Mouse (Mus musculus) embryonic facial prominence, embryonic 11.5 days (tissue): ENCODE measurements around the gene Tacc2. TPM values are rescaled to one million over a fixed set of nuclear protein-coding genes. Genes with fewer than 3 reads are reported as not detected.

Experiments used
- ATAC-seq: fragments of 200-750 bp; cut with Nextera tagmentation; replicated peaks from 2 replicates; pipeline ENCODE4 v1.8.0; 2017; ENCODE audit warnings: low read depth; ENCODE audit not compliant: insufficient number of reproducible peaks, low FRiP score, low TSS enrichment
- DNase-seq: peaks from one replicate; pipeline ENCODE4 v3.0.0-alpha.2; 2015; ENCODE audit warnings: low spot score
- H3K27ac ChIP-seq: fragments of 300-500 bp; sonication (generic); replicated peaks from 2 replicates; pipeline ENCODE4 v1.5.1; 2014; ENCODE audit warnings: mild to moderate bottlenecking, low read depth, low read length, control low read depth
- H3K27me3 ChIP-seq: fragments of 300-500 bp; sonication (generic); 2 replicates; pipeline ENCODE4 v1.6.1; 2014; ENCODE audit warnings: mild to moderate bottlenecking, low read length, moderate library complexity, mixed read lengths; ENCODE audit not compliant: control insufficient read depth, insufficient read depth
- H3K36me3 ChIP-seq: fragments of 300-500 bp; sonication (generic); replicated peaks from 2 replicates; pipeline ENCODE4 v1.6.1; 2014; ENCODE audit warnings: low read depth, mild to moderate bottlenecking, low read length, moderate library complexity, mixed read lengths; ENCODE audit not compliant: control insufficient read depth, insufficient read depth
- H3K4me1 ChIP-seq: fragments of 300-500 bp; sonication (generic); 2 replicates; pipeline ENCODE4 v1.6.1; 2014; ENCODE audit warnings: low read length, mixed read lengths; ENCODE audit not compliant: control insufficient read depth, insufficient read depth
- H3K4me2 ChIP-seq: fragments of 300-500 bp; sonication (generic); 2 replicates; pipeline ENCODE4 v1.6.1; 2014; ENCODE audit warnings: low read depth, mild to moderate bottlenecking, control low read depth, low read length, moderate library complexity
- H3K4me3 ChIP-seq: fragments of 300-500 bp; sonication (generic); 2 replicates; pipeline ENCODE4 v1.5.1; 2014; ENCODE audit warnings: low read depth, low read length, control low read depth
- H3K9ac ChIP-seq: fragments of 300-500 bp; sonication (generic); replicated peaks from 2 replicates; pipeline ENCODE4 v1.6.1; 2014; ENCODE audit warnings: mild to moderate bottlenecking, control low read depth, low read length
- H3K9me3 ChIP-seq: fragments of 300-500 bp; sonication (generic); replicated peaks from 2 replicates; pipeline ENCODE4 v1.6.1; 2016; ENCODE audit warnings: mild to moderate bottlenecking, low read length, inconsistent platforms, mixed read lengths; ENCODE audit not compliant: control insufficient read depth
- WGBS: fragments of 180-500 bp; shearing (Covaris S2); extraction: QIAGEN DNeasy Blood & Tissue Kit; methylation state at CpG from one replicate; pipeline ENCODE4 v1.1.7; 2014; 5-methylcytosine and 5-hydroxymethylcytosine counted together
- polyA plus RNA-seq: library from polyadenylated mRNA; unstranded; fragments of >200 nt; fragmentation: Nextera tagmentation; extraction: Ambion mirVana; gene quantifications from 2 replicates; pipeline ENCODE4 v1.2.1, GENCODE M21; 2014

The Tacc2 gene
- polyA plus RNA-seq, 1 experiment from 2014 or later, result 39.9 TPM

- Histone ChIP-seq H3K9me3 (no peaks in the 10 kb centered on the region), H3K4me3 (no peak overlapping the region), H3K4me1 (no peaks in the 10 kb centered on the region), H3K36me3 (no peaks in the 10 kb centered on the region), H3K9ac (no peak overlapping the region), H3K27me3 (no peaks in the 10 kb centered on the region), H3K4me2 (no peak overlapping the region), H3K27ac (no peak overlapping the region)
- ATAC-seq, result no peak
- 91% methylated on average over 10 of the region's 10 CpGs for WGBS
- no peak for DNase-seq
Measured at GRCm38 (mm10) chr7:130799418-130799817, 222.2 kb downstream of the Tacc2 start.

GRCm38 (mm10) chr7:130800681-130801080, 223.4 kb downstream of the Tacc2 start:
- no peak overlapping the region for H3K4me3 ChIP-seq
- DNase-seq (no peak), ATAC-seq (no peak)
- no peaks in the 10 kb centered on the region for H3K9me3 ChIP-seq
- no peaks in the 10 kb centered on the region for H3K4me1 ChIP-seq
- WGBS, result 43% methylated on average over 4 of the region's 4 CpGs
- no peak overlapping the region for H3K27ac ChIP-seq
- H3K36me3 ChIP-seq, result no peaks in the 10 kb centered on the region
- no peak overlapping the region for H3K9ac ChIP-seq
- H3K27me3 ChIP-seq, result no peaks in the 10 kb centered on the region
- no peak overlapping the region for H3K4me2 ChIP-seq

DNA sequence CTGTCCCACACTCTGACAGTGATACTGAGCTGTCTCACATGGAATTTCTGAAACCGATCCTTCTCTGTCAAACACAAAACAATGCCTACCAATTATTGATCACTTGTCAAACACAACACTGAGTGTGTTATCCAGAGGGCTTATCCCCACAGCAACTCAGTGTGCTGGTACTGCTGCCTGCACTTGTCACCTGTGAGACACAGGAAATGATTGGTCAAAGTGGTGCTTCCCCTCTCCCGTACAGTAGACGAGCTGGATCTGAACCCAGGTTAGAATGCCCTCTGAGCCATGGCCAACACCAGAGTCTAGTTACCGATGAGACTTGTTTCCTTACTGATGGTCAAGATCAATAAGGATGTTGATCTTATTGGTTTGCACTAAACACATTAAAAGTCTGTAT, 224.6 kb downstream of the Tacc2 start:
- 91% methylated on average over 4 of the region's 4 CpGs for WGBS
- H3K36me3 ChIP-seq, result no peaks in the 10 kb centered on the region
- no peak for ATAC-seq
- H3K27me3 ChIP-seq, result no peaks in the 10 kb centered on the region
- DNase-seq, result no peak
- no peak overlapping the region for H3K4me2 ChIP-seq
- H3K9ac ChIP-seq, result no peak overlapping the region
- no peaks in the 10 kb centered on the region for H3K9me3 ChIP-seq
- no peaks in the 10 kb centered on the region for H3K4me1 ChIP-seq
- no peak overlapping the region for H3K27ac ChIP-seq
- H3K4me3 ChIP-seq, result no peak overlapping the region

DNA sequence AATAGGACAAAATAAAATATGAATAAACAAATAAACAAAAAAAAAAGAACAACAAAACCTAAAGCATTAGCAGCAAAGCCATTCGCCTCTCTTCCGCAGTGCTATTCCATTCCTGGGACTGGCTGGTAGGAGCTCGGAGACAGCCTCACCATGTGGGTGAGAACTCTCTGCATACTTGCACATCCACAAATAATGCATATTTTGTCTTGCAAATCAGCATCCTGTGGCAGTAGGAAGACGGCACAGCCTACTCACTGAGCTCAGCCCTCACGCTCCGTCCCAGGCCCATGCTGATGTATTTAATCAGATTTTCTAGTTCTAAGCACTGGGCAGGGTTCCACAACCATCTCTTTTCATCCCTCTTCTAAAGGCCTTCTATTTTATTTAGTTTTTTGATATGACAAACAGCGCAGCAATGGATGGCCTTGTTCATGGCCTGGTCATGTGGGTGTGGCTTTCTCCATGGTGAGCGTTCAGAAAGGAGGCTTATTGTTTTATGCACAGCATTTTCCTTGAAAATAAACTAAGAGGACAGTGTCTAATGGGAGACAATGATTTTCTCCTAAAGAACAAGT, 226.1 kb downstream of the Tacc2 start:
- no peaks in the 10 kb centered on the region for H3K4me1 ChIP-seq
- H3K27me3 ChIP-seq, result no peaks in the 10 kb centered on the region
- H3K4me2 ChIP-seq, result no peak overlapping the region
- H3K9ac ChIP-seq, result no peak overlapping the region
- no peak for DNase-seq
- ATAC-seq, result no peak
- no peak overlapping the region for H3K4me3 ChIP-seq
- no peaks in the 10 kb centered on the region for H3K36me3 ChIP-seq
- H3K27ac ChIP-seq, result no peak overlapping the region
- no peaks in the 10 kb centered on the region for H3K9me3 ChIP-seq
- WGBS, result 87% methylated on average over 8 of the region's 8 CpGs

GRCm38 (mm10) chr7:130804991-130805390, 227.8 kb downstream of the Tacc2 start:
- Histone ChIP-seq H3K27me3 (no peaks in the 10 kb centered on the region), H3K36me3 (no peaks in the 10 kb centered on the region), H3K27ac (no peak overlapping the region), H3K4me3 (no peak overlapping the region), H3K9ac (no peak overlapping the region), H3K9me3 (no peaks in the 10 kb centered on the region), H3K4me2 (no peak overlapping the region), H3K4me1 (no peaks in the 10 kb centered on the region)
- WGBS, result 85% methylated on average over 5 of the region's 5 CpGs
- DNase-seq (no peak), ATAC-seq (no peak)

GRCm38 (mm10) chr7:130807749-130808148, 230.5 kb downstream of the Tacc2 start:
- Histone ChIP-seq H3K4me1 (no peaks in the 10 kb centered on the region), H3K9ac (no peak overlapping the region), H3K4me3 (no peak overlapping the region), H3K27me3 (no peaks in the 10 kb centered on the region), H3K4me2 (no peak overlapping the region), H3K27ac (no peak overlapping the region), H3K9me3 (no peaks in the 10 kb centered on the region), H3K36me3 (no peaks in the 10 kb centered on the region)
- DNase-seq (no peak), ATAC-seq (no peak)
- 75% methylated on average over 8 of the region's 8 CpGs for WGBS

- no peaks in the 10 kb centered on the region for H3K4me1 ChIP-seq
- H3K4me2 ChIP-seq, result no peak overlapping the region
- no peak overlapping the region for H3K27ac ChIP-seq
- DNase-seq (no peak), ATAC-seq (no peak)
- WGBS, result 67% methylated on average over 6 of the region's 6 CpGs
- H3K36me3 ChIP-seq, result no peaks in the 10 kb centered on the region
- no peaks in the 10 kb centered on the region for H3K9me3 ChIP-seq
- H3K4me3 ChIP-seq, result no peak overlapping the region
- H3K9ac ChIP-seq, result 0 out of 2 replicates have a peak overlapping the region, but pooled peaks have one; percentile 18
- no peaks in the 10 kb centered on the region for H3K27me3 ChIP-seq
Measured at GRCm38 (mm10) chr7:130808694-130809093, 231.5 kb downstream of the Tacc2 start.

GRCm38 (mm10) chr7:130810238-130810637, 233.0 kb downstream of the Tacc2 start:
- Histone ChIP-seq H3K4me1 (no peaks in the 10 kb centered on the region), H3K9ac (no peak overlapping the region), H3K4me3 (no peak overlapping the region), H3K36me3 (no peaks in the 10 kb centered on the region), H3K9me3 (no peaks in the 10 kb centered on the region), H3K4me2 (no peak overlapping the region), H3K27ac (no peak overlapping the region), H3K27me3 (no peaks in the 10 kb centered on the region)
- DNase-seq (no peak), ATAC-seq (no peak)
- 84% methylated on average over 4 of the region's 4 CpGs for WGBS
